Mouse (Mus musculus) heart, postnatal 0 days (tissue): Measurements from ENCODE around the gene Kdr.

Experiments
- CTCF ChIP-seq: IDR thresholded peaks from 2 replicates; pipeline ENCODE4 v1.5.1; 2016; ENCODE audit warnings: antibody characterized with exemption, control low read depth, low read depth
- EP300 ChIP-seq: IDR thresholded peaks from 2 replicates; pipeline ENCODE4 v1.6.1; 2016; ENCODE audit warnings: antibody characterized with exemption, low read depth

GRCm38 (mm10) chr5:75955876-75956275 lies 22.4 kb downstream of the Kdr start:
- TF ChIP-seq EP300 (no peak), CTCF (no peak)
